Mouse (Mus musculus): ENCODE measurements around the gene Ccdc185.

The Ccdc185 gene

GRCm38 (mm10) chr1:182749080-182749479 is at the start of gene Ccdc185:
Ccdc185 (minus strand) TSS chr1:182749180.
- in situ Hi-C loops (cut with MboI; ENCODE audit: low pct_unique_long_range_greater_than_20kb in 1 of 2, low sequenced_read_pairs in 2 of 2, unreplicated experiment in 1 of 2): no loop called here

- in situ Hi-C loops (cut with MboI; ENCODE audit: low pct_unique_long_range_greater_than_20kb in 1 of 2, low sequenced_read_pairs in 2 of 2, unreplicated experiment in 1 of 2): no loop called here
These were observed 48.1 kb upstream of the Ccdc185 start for GRCm38 (mm10) chr1:182797048-182797447.

DNA sequence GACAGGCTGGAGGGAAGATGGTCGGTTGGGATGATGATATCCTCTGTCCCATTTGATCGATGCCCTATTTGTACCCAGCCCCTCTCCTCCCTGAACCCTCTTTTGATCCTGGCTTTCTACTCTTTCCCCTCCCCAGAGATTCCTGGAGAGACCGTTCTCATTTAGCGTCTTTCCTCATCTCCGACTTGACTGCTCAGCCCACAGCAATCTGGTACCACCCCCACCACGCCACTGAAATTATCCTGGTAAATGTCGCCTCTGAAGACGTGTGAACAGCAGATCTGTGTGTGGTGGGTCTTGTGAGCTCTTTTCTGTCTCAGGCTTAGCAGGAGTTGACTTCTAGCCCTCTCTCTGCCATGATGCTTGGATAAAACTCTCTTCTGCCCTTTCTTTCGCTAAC is 45.6 kb upstream of the Ccdc185 start:
- in situ Hi-C loops (cut with MboI; ENCODE audit: low pct_unique_long_range_greater_than_20kb in 1 of 2, low sequenced_read_pairs in 2 of 2, unreplicated experiment in 1 of 2): no loop called here

DNA sequence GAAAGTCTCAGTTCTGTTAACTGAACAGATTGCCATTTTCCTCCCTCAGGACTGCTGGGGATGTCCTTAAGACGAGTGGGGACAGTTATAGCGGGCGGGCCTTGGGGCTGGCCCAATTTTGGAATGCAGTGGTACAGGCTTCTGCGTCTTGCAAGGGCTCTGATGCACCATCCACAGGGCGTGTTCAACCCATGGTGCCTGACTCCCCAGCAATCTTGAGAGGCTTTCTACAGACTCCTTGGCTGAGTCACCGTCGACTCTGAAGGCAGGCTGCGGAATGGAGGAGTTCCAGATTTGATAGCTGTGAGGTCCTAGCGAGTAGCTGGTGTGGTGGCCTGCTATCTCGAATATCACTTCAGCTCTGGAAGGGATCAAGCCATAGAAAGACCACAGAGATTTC is 45.2 kb upstream of the Ccdc185 start:
- in situ Hi-C loops (cut with MboI; ENCODE audit: low pct_unique_long_range_greater_than_20kb in 1 of 2, low sequenced_read_pairs in 2 of 2, unreplicated experiment in 1 of 2): no loop called here

- in situ Hi-C loops (cut with MboI; ENCODE audit: low pct_unique_long_range_greater_than_20kb in 1 of 2, low sequenced_read_pairs in 2 of 2, unreplicated experiment in 1 of 2): no loop called here
These were observed 43.6 kb upstream of the Ccdc185 start for GRCm38 (mm10) chr1:182792521-182793071.

- in situ Hi-C loops (cut with MboI; ENCODE audit: low pct_unique_long_range_greater_than_20kb in 1 of 2, low sequenced_read_pairs in 2 of 2, unreplicated experiment in 1 of 2): no loop called here
These were observed 39.9 kb upstream of the Ccdc185 start for GRCm38 (mm10) chr1:182788896-182789295.

DNA sequence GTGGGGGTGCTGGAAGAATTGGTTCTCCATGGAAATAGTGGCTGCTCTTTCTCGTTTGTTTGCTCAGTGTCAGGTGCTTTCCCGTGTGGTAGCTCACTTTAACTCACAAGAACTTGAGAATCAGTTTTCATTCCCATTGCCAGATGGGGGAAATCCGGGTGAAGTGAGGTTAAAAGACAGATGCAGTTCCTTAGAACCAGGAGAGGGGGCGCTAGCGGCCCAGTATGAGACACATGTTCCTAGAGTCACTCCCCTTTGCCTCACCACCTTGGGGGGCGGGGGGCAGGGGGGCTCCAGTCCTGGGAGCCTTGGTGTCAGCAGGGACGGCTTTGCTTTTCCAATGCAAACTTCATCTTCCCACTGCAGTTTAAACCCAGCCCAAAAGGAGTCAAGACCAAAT is 38.0 kb upstream of the Ccdc185 start:
- in situ Hi-C loops (cut with MboI; ENCODE audit: low pct_unique_long_range_greater_than_20kb in 1 of 2, low sequenced_read_pairs in 2 of 2, unreplicated experiment in 1 of 2): no loop called here

- in situ Hi-C loops (cut with MboI; ENCODE audit: low pct_unique_long_range_greater_than_20kb in 1 of 2, low sequenced_read_pairs in 2 of 2, unreplicated experiment in 1 of 2): no loop called here
These were observed 36.5 kb upstream of the Ccdc185 start for GRCm38 (mm10) chr1:182785504-182785903.

- in situ Hi-C loops (cut with MboI; ENCODE audit: low pct_unique_long_range_greater_than_20kb in 1 of 2, low sequenced_read_pairs in 2 of 2, unreplicated experiment in 1 of 2): no loop called here
These were observed 35.8 kb upstream of the Ccdc185 start for GRCm38 (mm10) chr1:182784784-182785183.

- in situ Hi-C loops (cut with MboI; ENCODE audit: low pct_unique_long_range_greater_than_20kb in 1 of 2, low sequenced_read_pairs in 2 of 2, unreplicated experiment in 1 of 2): no loop called here
These were observed 34.8 kb upstream of the Ccdc185 start for GRCm38 (mm10) chr1:182783774-182784173.

- in situ Hi-C loops (cut with MboI; ENCODE audit: low pct_unique_long_range_greater_than_20kb in 1 of 2, low sequenced_read_pairs in 2 of 2, unreplicated experiment in 1 of 2): no loop called here
These were observed 30.1 kb upstream of the Ccdc185 start for GRCm38 (mm10) chr1:182779024-182779520.

- in situ Hi-C loops (cut with MboI; ENCODE audit: low pct_unique_long_range_greater_than_20kb in 1 of 2, low sequenced_read_pairs in 2 of 2, unreplicated experiment in 1 of 2): no loop called here
These were observed 29.2 kb upstream of the Ccdc185 start for GRCm38 (mm10) chr1:182778225-182778624.

DNA sequence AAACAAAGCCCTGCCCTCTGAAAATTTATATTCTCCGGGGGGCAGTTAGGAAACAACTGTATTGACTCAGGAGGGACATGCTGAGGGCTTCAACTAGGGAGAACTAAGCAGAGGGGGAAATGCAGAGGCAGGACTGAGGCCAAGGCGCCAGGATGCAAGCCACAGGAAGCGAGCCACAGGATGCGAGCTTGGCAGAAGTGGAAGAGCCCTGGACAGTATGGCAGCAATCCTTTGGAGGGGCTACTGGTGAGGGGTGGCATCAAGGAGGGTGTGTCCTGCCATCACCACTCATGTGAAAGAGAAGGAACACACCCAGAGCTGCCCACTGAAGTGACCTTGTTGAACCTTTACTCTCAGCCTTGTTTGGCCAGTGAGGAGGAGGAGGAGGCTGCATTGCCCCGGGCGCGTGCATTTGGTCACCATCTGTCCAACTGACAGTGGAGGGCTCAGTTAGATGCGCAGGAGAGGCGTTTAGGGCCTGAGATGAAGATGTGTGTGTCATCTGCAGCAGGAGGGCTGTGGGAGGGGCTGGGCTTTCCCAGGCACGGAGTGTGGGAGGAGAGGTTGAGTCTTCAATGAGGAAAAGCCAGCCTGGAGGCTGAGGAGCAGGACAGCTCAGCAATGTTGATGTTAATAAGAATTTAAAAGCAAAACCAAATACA is 27.9 kb upstream of the Ccdc185 start:
- in situ Hi-C loops (cut with MboI; ENCODE audit: low pct_unique_long_range_greater_than_20kb in 1 of 2, low sequenced_read_pairs in 2 of 2, unreplicated experiment in 1 of 2): no loop called here

DNA sequence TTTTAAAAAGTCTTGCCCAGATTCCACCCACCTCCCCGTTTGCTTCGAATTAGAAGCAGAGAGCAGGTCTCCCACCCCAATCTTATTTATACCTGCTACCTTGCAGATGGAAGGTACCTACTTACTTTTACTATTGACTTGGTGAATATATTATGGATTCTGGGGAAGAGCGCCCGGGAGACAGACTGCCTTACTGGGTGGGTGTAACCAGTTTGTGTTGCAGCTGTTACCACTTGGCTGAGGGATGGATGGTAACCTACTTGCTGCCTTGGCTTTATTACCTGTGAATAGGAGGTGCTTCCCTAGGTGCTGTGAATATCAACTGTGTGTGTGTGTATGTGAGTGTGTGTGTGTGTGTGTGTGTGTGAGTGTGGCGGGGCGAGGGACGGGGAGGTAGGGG is 26.6 kb upstream of the Ccdc185 start:
- in situ Hi-C loops (cut with MboI; ENCODE audit: low pct_unique_long_range_greater_than_20kb in 1 of 2, low sequenced_read_pairs in 2 of 2, unreplicated experiment in 1 of 2): no loop called here

DNA sequence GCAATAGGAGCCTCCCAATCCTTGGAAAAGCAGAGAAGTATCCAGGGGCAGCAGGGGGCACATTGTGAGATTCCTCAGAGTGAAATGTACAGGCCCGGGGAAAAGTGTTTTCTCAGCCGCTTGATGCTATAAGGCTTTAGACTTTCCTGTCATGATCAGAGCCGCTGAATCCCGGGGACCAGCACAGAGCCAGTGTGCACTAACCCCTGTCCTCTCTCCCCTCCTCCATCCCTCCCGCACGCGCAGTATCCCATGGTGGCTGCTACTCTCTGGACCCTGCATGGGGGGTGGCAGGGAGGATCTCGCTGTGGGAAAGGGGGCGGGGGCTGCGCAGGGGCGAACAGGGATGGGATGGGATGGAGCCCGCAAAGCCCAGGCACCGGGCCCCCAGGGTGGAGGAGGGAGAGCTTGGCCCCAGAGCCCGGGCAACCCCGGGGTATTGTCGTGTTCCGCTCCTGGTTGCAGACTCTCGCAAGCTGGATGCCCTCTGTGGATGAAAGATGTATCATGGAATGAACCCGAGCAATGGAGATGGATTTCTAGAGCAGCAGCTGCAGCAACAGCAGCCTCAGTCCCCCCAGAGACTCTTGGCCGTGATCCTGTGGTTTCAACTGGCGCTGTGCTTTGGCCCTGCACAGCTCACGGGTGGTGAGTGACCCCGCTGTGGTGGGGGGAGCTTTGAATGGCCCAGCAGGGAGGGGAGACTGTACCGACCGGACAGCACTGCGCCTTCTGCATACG is 15.7 kb upstream of the Ccdc185 start:
- in situ Hi-C loops (cut with MboI; ENCODE audit: low pct_unique_long_range_greater_than_20kb in 1 of 2, low sequenced_read_pairs in 2 of 2, unreplicated experiment in 1 of 2): no loop called here

DNA sequence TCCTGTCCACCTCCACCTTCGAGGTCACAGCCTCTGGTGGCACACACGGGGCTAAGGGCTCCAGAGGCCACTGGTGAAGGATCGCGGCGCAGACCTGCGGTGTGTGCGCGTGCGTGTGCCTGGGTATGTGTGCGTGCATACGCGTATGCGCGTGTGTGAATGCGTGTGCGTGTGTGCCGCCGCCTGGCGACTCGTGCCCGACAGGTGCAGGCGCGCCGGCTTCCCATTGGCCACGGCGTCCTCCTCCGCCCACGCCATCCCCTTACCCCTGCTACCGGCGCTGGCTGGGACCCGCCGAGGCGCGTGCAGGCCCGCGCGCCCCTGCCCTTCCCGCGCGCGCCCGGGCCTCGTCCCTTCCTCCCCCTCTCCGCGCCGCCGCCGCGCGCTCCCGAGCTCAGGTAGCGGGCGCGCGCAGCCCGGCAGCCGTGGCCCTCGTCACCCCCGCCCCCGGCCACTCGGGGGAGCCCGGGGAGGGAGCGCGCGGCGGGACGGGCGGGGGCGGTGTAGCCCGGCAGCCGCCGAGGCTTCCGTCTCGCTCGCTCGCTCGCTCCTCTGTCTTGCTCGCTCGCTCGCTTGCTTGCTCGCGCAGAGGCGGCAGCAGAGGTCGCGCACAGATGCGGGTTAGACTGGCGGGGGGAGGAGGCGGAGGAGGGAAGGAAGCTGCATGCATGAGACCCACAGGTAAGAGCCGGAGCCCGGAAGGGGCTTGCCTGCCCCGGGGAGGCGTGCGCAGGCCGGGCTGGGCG is 14.9 kb upstream of the Ccdc185 start, which contains the start of gene Susd4:
TSS of gene Susd4 (plus strand) at position 145 of the 746 bp plus-strand sequence.
- in situ Hi-C loops (cut with MboI; ENCODE audit: low pct_unique_long_range_greater_than_20kb in 1 of 2, low sequenced_read_pairs in 2 of 2, unreplicated experiment in 1 of 2): no loop called here

- in situ Hi-C loops (cut with MboI; ENCODE audit: low pct_unique_long_range_greater_than_20kb in 1 of 2, low sequenced_read_pairs in 2 of 2, unreplicated experiment in 1 of 2): no loop called here
These were observed 14.3 kb upstream of the Ccdc185 start for GRCm38 (mm10) chr1:182763191-182763715.

- in situ Hi-C loops (cut with MboI; ENCODE audit: low pct_unique_long_range_greater_than_20kb in 1 of 2, low sequenced_read_pairs in 2 of 2, unreplicated experiment in 1 of 2): no loop called here
These were observed 9.8 kb upstream of the Ccdc185 start for GRCm38 (mm10) chr1:182758783-182759182.

GRCm38 (mm10) chr1:182754865-182755264 is 5.9 kb upstream of the Ccdc185 start:
- in situ Hi-C loops (cut with MboI; ENCODE audit: low pct_unique_long_range_greater_than_20kb in 1 of 2, low sequenced_read_pairs in 2 of 2, unreplicated experiment in 1 of 2): no loop called here
